Mouse (Mus musculus): ENCODE results near the gene Wbp2. TPM values are rescaled to one million over a fixed set of nuclear protein-coding genes. Genes with fewer than 3 reads are reported as not detected.

The Wbp2 gene
- 72.9 TPM for polyA plus RNA-seq (2015; fragmentation: Illumina TruSeq; extraction: RNeasy Lipid Tissue Mini Kit (QIAGEN cat#74804); ENCODE audit: insufficient read depth, low replicate concordance)

GRCm38 (mm10) chr11:116086258-116087193 lies at the start of gene Wbp2:
Gene Wbp2, minus strand, starts transcription at chr11:116086995.

GRCm38 (mm10) chr11:116130488-116131205 lies 43.9 kb upstream of the Wbp2 start, which contains the start of gene Trim65:
Gene Trim65, minus strand, starts transcription at chr11:116131128.

GRCm38 (mm10) chr11:116127156-116127980 lies 40.6 kb upstream of the Wbp2 start, which contains the start of gene Trim47:
Gene Trim47, minus strand, starts transcription at chr11:116127210.

GRCm38 (mm10) chr11:116077446-116078204 lies 9.2 kb downstream of the Wbp2 start, which contains the start of gene Unc13d:
Gene Unc13d, minus strand, starts transcription at chr11:116077961.

GRCm38 (mm10) chr11:116030088-116030897 lies 56.5 kb downstream of the Wbp2 start, which contains the start of gene Unk:
Gene Unk, plus strand, starts transcription at chr11:116030322.

Other genes with a start within 250 kb of the Wbp2 start
- 0.15 TPM for gene Myo15b, start 228.6 kb downstream of the Wbp2 start, polyA plus RNA-seq (2015; fragmentation: Illumina TruSeq; extraction: RNeasy Lipid Tissue Mini Kit (QIAGEN cat#74804); ENCODE audit: insufficient read depth, low replicate concordance)
- 4.9 TPM for gene Smim5, start 187.0 kb downstream of the Wbp2 start, polyA plus RNA-seq (2015; fragmentation: Illumina TruSeq; extraction: RNeasy Lipid Tissue Mini Kit (QIAGEN cat#74804); ENCODE audit: insufficient read depth, low replicate concordance)
- 0.35 TPM for gene Smim6, start 175.0 kb downstream of the Wbp2 start, polyA plus RNA-seq (2015; fragmentation: Illumina TruSeq; extraction: RNeasy Lipid Tissue Mini Kit (QIAGEN cat#74804); ENCODE audit: insufficient read depth, low replicate concordance)
- gene Sap30bp, start 153.7 kb downstream of the Wbp2 start, polyA plus RNA-seq (2015; fragmentation: Illumina TruSeq; extraction: RNeasy Lipid Tissue Mini Kit (QIAGEN cat#74804); ENCODE audit: insufficient read depth, low replicate concordance), result 46.2 TPM
- 26.4 TPM for gene Recql5, start 153.5 kb downstream of the Wbp2 start, polyA plus RNA-seq (2015; fragmentation: Illumina TruSeq; extraction: RNeasy Lipid Tissue Mini Kit (QIAGEN cat#74804); ENCODE audit: insufficient read depth, low replicate concordance)
- 0.68 TPM for gene Itgb4, start 112.3 kb downstream of the Wbp2 start, polyA plus RNA-seq (2015; fragmentation: Illumina TruSeq; extraction: RNeasy Lipid Tissue Mini Kit (QIAGEN cat#74804); ENCODE audit: insufficient read depth, low replicate concordance)
- 1.7 TPM for gene Galk1, start 74.3 kb downstream of the Wbp2 start, polyA plus RNA-seq (2015; fragmentation: Illumina TruSeq; extraction: RNeasy Lipid Tissue Mini Kit (QIAGEN cat#74804); ENCODE audit: insufficient read depth, low replicate concordance)
- 433 TPM for gene H3f3b, start 59.0 kb downstream of the Wbp2 start, polyA plus RNA-seq (2015; fragmentation: Illumina TruSeq; extraction: RNeasy Lipid Tissue Mini Kit (QIAGEN cat#74804); ENCODE audit: insufficient read depth, low replicate concordance)
- gene Unk, start 56.7 kb downstream of the Wbp2 start, polyA plus RNA-seq (2015; fragmentation: Illumina TruSeq; extraction: RNeasy Lipid Tissue Mini Kit (QIAGEN cat#74804); ENCODE audit: insufficient read depth, low replicate concordance), result 11.8 TPM
- gene Unc13d, start 9.0 kb downstream of the Wbp2 start, polyA plus RNA-seq (2015; fragmentation: Illumina TruSeq; extraction: RNeasy Lipid Tissue Mini Kit (QIAGEN cat#74804); ENCODE audit: insufficient read depth, low replicate concordance), result 15.2 TPM
- gene Trim47, start 40.2 kb upstream of the Wbp2 start, polyA plus RNA-seq (2015; fragmentation: Illumina TruSeq; extraction: RNeasy Lipid Tissue Mini Kit (QIAGEN cat#74804); ENCODE audit: insufficient read depth, low replicate concordance), result 4.4 TPM
- gene Trim65, start 44.1 kb upstream of the Wbp2 start, polyA plus RNA-seq (2015; fragmentation: Illumina TruSeq; extraction: RNeasy Lipid Tissue Mini Kit (QIAGEN cat#74804); ENCODE audit: insufficient read depth, low replicate concordance), result 30.2 TPM
- gene Mrpl38, start 51.9 kb upstream of the Wbp2 start, polyA plus RNA-seq (2015; fragmentation: Illumina TruSeq; extraction: RNeasy Lipid Tissue Mini Kit (QIAGEN cat#74804); ENCODE audit: insufficient read depth, low replicate concordance), result 19.5 TPM
- gene Fbf1, start 81.2 kb upstream of the Wbp2 start, polyA plus RNA-seq (2015; fragmentation: Illumina TruSeq; extraction: RNeasy Lipid Tissue Mini Kit (QIAGEN cat#74804); ENCODE audit: insufficient read depth, low replicate concordance), result 15.1 TPM
- gene Ten1, start 111.9 kb upstream of the Wbp2 start, polyA plus RNA-seq (2015; fragmentation: Illumina TruSeq; extraction: RNeasy Lipid Tissue Mini Kit (QIAGEN cat#74804); ENCODE audit: insufficient read depth, low replicate concordance), result 21.5 TPM
- gene Acox1, start 112.0 kb upstream of the Wbp2 start, polyA plus RNA-seq (2015; fragmentation: Illumina TruSeq; extraction: RNeasy Lipid Tissue Mini Kit (QIAGEN cat#74804); ENCODE audit: insufficient read depth, low replicate concordance), result 34.2 TPM
- gene Evpl, start 151.1 kb upstream of the Wbp2 start, polyA plus RNA-seq (2015; fragmentation: Illumina TruSeq; extraction: RNeasy Lipid Tissue Mini Kit (QIAGEN cat#74804); ENCODE audit: insufficient read depth, low replicate concordance), result not detected
- gene Srp68, start 187.2 kb upstream of the Wbp2 start, polyA plus RNA-seq (2015; fragmentation: Illumina TruSeq; extraction: RNeasy Lipid Tissue Mini Kit (QIAGEN cat#74804); ENCODE audit: insufficient read depth, low replicate concordance), result 35.1 TPM
- not detected for gene Galr2, start 193.9 kb upstream of the Wbp2 start, polyA plus RNA-seq (2015; fragmentation: Illumina TruSeq; extraction: RNeasy Lipid Tissue Mini Kit (QIAGEN cat#74804); ENCODE audit: insufficient read depth, low replicate concordance)
- 29.0 TPM for gene Exoc7, start 220.2 kb upstream of the Wbp2 start, polyA plus RNA-seq (2015; fragmentation: Illumina TruSeq; extraction: RNeasy Lipid Tissue Mini Kit (QIAGEN cat#74804); ENCODE audit: insufficient read depth, low replicate concordance)
- gene Foxj1, start 248.4 kb upstream of the Wbp2 start, polyA plus RNA-seq (2015; fragmentation: Illumina TruSeq; extraction: RNeasy Lipid Tissue Mini Kit (QIAGEN cat#74804); ENCODE audit: insufficient read depth, low replicate concordance), result 0.11 TPM